Mouse (Mus musculus): Measurements from ENCODE around the gene Sema5a.

- no peak for TF ChIP-seq FOSL1 (IDR thresholded peaks at IDR 0.05; ENCODE audit: insufficient read depth, low read length, poor library complexity, severe bottlenecking)
- TF ChIP-seq CTCF (IDR thresholded peaks at IDR 0.05; ENCODE audit: control insufficient read depth, insufficient read depth, insufficient read length), result no peak
- no peak for TF ChIP-seq MYOD1 (IDR thresholded peaks at IDR 0.05; ENCODE audit: control insufficient read depth, insufficient read length, low read depth)
- no peak for TF ChIP-seq USF1 (IDR thresholded peaks at IDR 0.05; ENCODE audit: low read depth)
- TF ChIP-seq CEBPB (IDR thresholded peaks at IDR 0.05; ENCODE audit: low read depth), result no peak
- no peak for TF ChIP-seq MAX (IDR thresholded peaks at IDR 0.05)
Observed at GRCm38 (mm10) chr15:32396241-32396890, 151.8 kb downstream of the Sema5a start.
